Mouse (Mus musculus) E14TG2a.4 (cell line): ENCODE data around the gene Ythdf2.

Source experiments
- CTCF ChIP-seq: conservative IDR thresholded peaks from 2 replicates; pipeline ENCODE4 v1.5.1; 2014; ENCODE audit warnings: low read length
- NANOG ChIP-seq: IDR thresholded peaks from 2 replicates; pipeline ENCODE4 v1.6.1; 2014; ENCODE audit warnings: borderline replicate concordance, low read length, mixed read lengths
- POU5F1 ChIP-seq: IDR thresholded peaks from 2 replicates; pipeline ENCODE4 v1.6.1; 2014; ENCODE audit warnings: low read length, borderline replicate concordance

GRCm38 (mm10) chr4:132154877-132155670, 57.0 kb downstream of the Ythdf2 start:
- TF ChIP-seq POU5F1: no peak
- no peak for TF ChIP-seq CTCF
- TF ChIP-seq NANOG: peak; percentile 100
